Mouse (Mus musculus): ENCODE measurements at regions not wholly inside any gene's neighbourhood (a gene's known extent, or its start where the extent isn't known, plus 50 kb on each side); places are given as distances from the start of the nearest gene placed in this dataset.

- Histone ChIP-seq H3K4me2 (no peak overlapping the region), H3K9me3 (no peaks in the 10 kb centered on the region), H3K4me1 (peaks cover 6% of the 10 kb centered on the region), H3K27ac (no peak overlapping the region), H3K27me3 (no peaks in the 10 kb centered on the region), H3K4me3 (replicated peaks) (no peak overlapping the region), H3K36me3 (replicated peaks) (no peaks in the 10 kb centered on the region), H3K9ac (no peak overlapping the region)
- no peak for ATAC-seq (ENCODE audit: low FRiP score)
- WGBS = 89% methylated on average over 5 of the region's 5 CpGs
Measured at GRCm38 (mm10) chr10:111795056-111795455, 177.4 kb upstream of the Krr1 start.

- Histone ChIP-seq H3K4me1 (peaks cover 12% of the 10 kb centered on the region), H3K27ac (no peak overlapping the region), H3K4me2 (no peak overlapping the region), H3K9ac (no peak overlapping the region), H3K27me3 (peaks cover 6% of the 10 kb centered on the region), H3K9me3 (no peaks in the 10 kb centered on the region), H3K4me3 (replicated peaks) (no peak overlapping the region), H3K36me3 (replicated peaks) (no peaks in the 10 kb centered on the region)
- 91% methylated on average over 3 of the region's 3 CpGs for WGBS
- ATAC-seq (ENCODE audit: low FRiP score) = no peak
Measured at GRCm38 (mm10) chr10:111795756-111796155, 176.7 kb upstream of the Krr1 start.

- no peak overlapping the region for H3K27ac ChIP-seq
- H3K4me3 ChIP-seq (replicated peaks) = no peak overlapping the region
- H3K36me3 ChIP-seq (replicated peaks) = no peaks in the 10 kb centered on the region
- peaks cover 12% of the 10 kb centered on the region for H3K27me3 ChIP-seq
- no peak overlapping the region for H3K4me2 ChIP-seq
- no peaks in the 10 kb centered on the region for H3K9me3 ChIP-seq
- no peak for ATAC-seq (ENCODE audit: low FRiP score)
- H3K9ac ChIP-seq = no peak overlapping the region
- WGBS = 90% methylated on average over 7 of the region's 7 CpGs
- peaks cover 22% of the 10 kb centered on the region for H3K4me1 ChIP-seq
Measured at GRCm38 (mm10) chr10:111798851-111799281, 173.6 kb upstream of the Krr1 start.

- no peak overlapping the region for H3K9ac ChIP-seq
- H3K4me1 ChIP-seq = peaks cover 22% of the 10 kb centered on the region
- H3K27me3 ChIP-seq = peaks cover 12% of the 10 kb centered on the region
- H3K36me3 ChIP-seq (replicated peaks) = no peaks in the 10 kb centered on the region
- no peak overlapping the region for H3K4me2 ChIP-seq
- H3K27ac ChIP-seq = no peak overlapping the region
- 26% methylated on average over 14 of the region's 14 CpGs for WGBS
- ATAC-seq (ENCODE audit: low FRiP score) = no peak
- H3K4me3 ChIP-seq (replicated peaks) = no peak overlapping the region
- H3K9me3 ChIP-seq = no peaks in the 10 kb centered on the region
Measured at GRCm38 (mm10) chr10:111799850-111800589, 172.4 kb upstream of the Krr1 start.

- no peak overlapping the region for H3K9ac ChIP-seq
- no peak for ATAC-seq (ENCODE audit: low FRiP score)
- no peak overlapping the region for H3K4me2 ChIP-seq
Measured at GRCm38 (mm10) chr10:111800590-111800935, 171.9 kb upstream of the Krr1 start.

GRCm38 (mm10) chr10:111801021-111801793 lies 171.3 kb upstream of the Krr1 start:
- Histone ChIP-seq H3K27ac (no peak overlapping the region), H3K9ac (no peak overlapping the region), H3K4me2 (no peak overlapping the region), H3K27me3 (peaks cover 12% of the 10 kb centered on the region), H3K4me1 (peaks cover 22% of the 10 kb centered on the region), H3K36me3 (replicated peaks) (no peaks in the 10 kb centered on the region), H3K4me3 (replicated peaks) (no peak overlapping the region), H3K9me3 (no peaks in the 10 kb centered on the region)
- ATAC-seq (ENCODE audit: low FRiP score) = no peak
- WGBS = 54% methylated on average over 12 of the region's 12 CpGs

More at GRCm38 (mm10) chr10:111800590-111800935, 171.9 kb upstream of the Krr1 start:
- Histone ChIP-seq H3K36me3 (replicated peaks) (no peaks in the 10 kb centered on the region), H3K4me1 (peaks cover 22% of the 10 kb centered on the region), H3K9me3 (no peaks in the 10 kb centered on the region), H3K27ac (no peak overlapping the region), H3K27me3 (peaks cover 12% of the 10 kb centered on the region), H3K4me3 (replicated peaks) (no peak overlapping the region)
- 74% methylated on average over 3 of the region's 3 CpGs for WGBS

GRCm38 (mm10) chr10:111801794-111802359 lies 170.6 kb upstream of the Krr1 start:
- Histone ChIP-seq H3K36me3 (replicated peaks) (no peaks in the 10 kb centered on the region), H3K27ac (no peak overlapping the region), H3K9ac (no peak overlapping the region), H3K27me3 (peaks cover 12% of the 10 kb centered on the region), H3K4me1 (peaks cover 22% of the 10 kb centered on the region), H3K4me2 (no peak overlapping the region), H3K9me3 (no peaks in the 10 kb centered on the region), H3K4me3 (replicated peaks) (no peak overlapping the region)
- 63% methylated on average over 12 of the region's 12 CpGs for WGBS
- ATAC-seq (ENCODE audit: low FRiP score) = no peak

- Histone ChIP-seq H3K9ac (no peak overlapping the region), H3K4me2 (no peak overlapping the region), H3K36me3 (replicated peaks) (no peaks in the 10 kb centered on the region), H3K27me3 (0 out of 2 replicates have a peak, but pooled peaks cover 3% of the 10 kb centered on the region), H3K4me1 (peaks cover 9% of the 10 kb centered on the region), H3K27ac (no peak overlapping the region), H3K4me3 (replicated peaks) (no peak overlapping the region), H3K9me3 (no peaks in the 10 kb centered on the region)
- 91% methylated on average over 3 of the region's 3 CpGs for WGBS
- ATAC-seq (ENCODE audit: low FRiP score) = no peak
Measured at GRCm38 (mm10) chr10:111806333-111806732, 166.1 kb upstream of the Krr1 start.

- Histone ChIP-seq H3K27me3 (0 out of 2 replicates have a peak, but pooled peaks cover 1% of the 10 kb centered on the region), H3K4me2 (no peak overlapping the region), H3K9ac (no peak overlapping the region), H3K36me3 (replicated peaks) (no peaks in the 10 kb centered on the region), H3K9me3 (no peaks in the 10 kb centered on the region), H3K4me1 (peaks cover 3% of the 10 kb centered on the region), H3K4me3 (replicated peaks) (no peak overlapping the region), H3K27ac (no peak overlapping the region)
- ATAC-seq (ENCODE audit: low FRiP score) = no peak
- 70% methylated on average over 5 of the region's 5 CpGs for WGBS
Measured at GRCm38 (mm10) chr10:111806916-111807315, 165.5 kb upstream of the Krr1 start.

- no peak overlapping the region for H3K27ac ChIP-seq
- no peaks in the 10 kb centered on the region for H3K36me3 ChIP-seq (replicated peaks)
- no peaks in the 10 kb centered on the region for H3K9me3 ChIP-seq
- ATAC-seq (ENCODE audit: low FRiP score) = no peak
- no peak overlapping the region for H3K4me2 ChIP-seq
- H3K9ac ChIP-seq = no peak overlapping the region
- no peak overlapping the region for H3K4me3 ChIP-seq (replicated peaks)
- H3K4me1 ChIP-seq = peaks cover 9% of the 10 kb centered on the region; the same call in 1 of the 2 replicates
- 91% methylated on average over 4 of the region's 4 CpGs for whole genome bisulfite sequencing
- 0 out of 2 replicates have a peak, but pooled peaks cover 7% of the 10 kb centered on the region for H3K27me3 ChIP-seq
Measured at GRCm38 (mm10) chr10:111813736-111814135, 158.7 kb upstream of the Krr1 start.

- no peaks in the 10 kb centered on the region for H3K36me3 ChIP-seq (replicated peaks)
- 0 out of 2 replicates have a peak, but pooled peaks cover 7% of the 10 kb centered on the region for H3K27me3 ChIP-seq
- no peak overlapping the region for H3K27ac ChIP-seq
- no peak overlapping the region for H3K4me2 ChIP-seq
- no peak overlapping the region for H3K4me3 ChIP-seq (replicated peaks)
- no peak overlapping the region for H3K9ac ChIP-seq
- peaks cover 9% of the 10 kb centered on the region; the same call in 1 of the 2 replicates for H3K4me1 ChIP-seq
- H3K9me3 ChIP-seq = no peaks in the 10 kb centered on the region
- no peak for ATAC-seq (ENCODE audit: low FRiP score)
- 73% methylated on average over 5 of the region's 5 CpGs for WGBS
Measured at GRCm38 (mm10) chr10:111814648-111815047, 157.8 kb upstream of the Krr1 start.

GRCm38 (mm10) chr10:111815160-111815559 lies 157.3 kb upstream of the Krr1 start:
- H3K9me3 ChIP-seq = no peaks in the 10 kb centered on the region
- no peak for ATAC-seq (ENCODE audit: low FRiP score)
- no peak overlapping the region for H3K4me3 ChIP-seq (replicated peaks)
- 0 out of 2 replicates have a peak, but pooled peaks cover 7% of the 10 kb centered on the region for H3K27me3 ChIP-seq
- no peak overlapping the region for H3K27ac ChIP-seq
- H3K36me3 ChIP-seq (replicated peaks) = no peaks in the 10 kb centered on the region
- no peak overlapping the region for H3K9ac ChIP-seq
- no peak overlapping the region for H3K4me2 ChIP-seq
- 71% methylated on average over 2 of the region's 2 CpGs for WGBS
- H3K4me1 ChIP-seq = peaks cover 9% of the 10 kb centered on the region; the same call in 1 of the 2 replicates
